Mouse (Mus musculus) bone marrow macrophage, adult 2 months (primary cell): Measurements from ENCODE around the gene Traf4.
A peak's percentile ranks its signal among the peaks of the same experiment; 100 is the strongest.

ENCODE experiments used
- CTCF ChIP-seq: IDR thresholded peaks from 2 replicates; pipeline ENCODE4 v1.5.1; 2012; ENCODE audit warnings: low read depth, mild to moderate bottlenecking, low read length, moderate library complexity
- POLR2A ChIP-seq: IDR thresholded peaks from 2 replicates; pipeline ENCODE4 v1.6.1; 2012; ENCODE audit warnings: mild to moderate bottlenecking, low read depth, low read length, borderline replicate concordance

DNA sequence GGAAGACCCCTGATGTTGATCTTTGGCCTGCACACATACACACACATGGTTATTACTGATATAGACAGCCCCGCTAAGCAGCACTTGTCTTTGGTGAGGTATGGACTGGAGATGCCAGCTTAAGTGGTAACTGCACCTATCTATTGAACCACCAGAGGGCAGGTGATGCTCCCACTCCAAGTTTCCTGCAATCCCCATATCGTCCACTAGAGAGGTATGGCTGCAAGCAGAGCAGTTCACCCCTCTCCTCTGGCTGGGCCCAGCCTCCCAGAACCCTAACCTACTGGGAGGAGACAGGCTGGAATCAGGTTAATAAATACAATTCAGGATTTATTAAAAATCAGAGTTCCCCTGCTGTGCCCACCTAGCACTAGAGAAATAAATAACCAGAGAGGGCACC, 6.3 kb downstream of the Traf4 start:
- TF ChIP-seq CTCF (peak; percentile 66), POLR2A (no peak)
